Mouse (Mus musculus) small intestine, adult 2 months (tissue): ENCODE results near the gene Hyal1. TPM values are rescaled to one million over a fixed set of nuclear protein-coding genes. Genes with fewer than 3 reads are reported as not detected.
A peak's percentile ranks its signal among the peaks of the same experiment; 100 is the strongest.

Experiments used
- H3K27ac ChIP-seq: fragments of 200-500 bp; 2 replicates; pipeline ENCODE4 v1.5.1; 2012; ENCODE audit warnings: low read depth, low read length, control low read depth, inconsistent platforms; ENCODE audit not compliant: insufficient read depth
- H3K27me3 ChIP-seq: fragments of 200-500 bp; 2 replicates; pipeline ENCODE4 v1.6.1; 2012; ENCODE audit warnings: mild to moderate bottlenecking, moderate library complexity, low read length, inconsistent platforms; ENCODE audit not compliant: control insufficient read depth, insufficient read depth
- H3K36me3 ChIP-seq: fragments of 200-500 bp; 2 replicates; pipeline ENCODE4 v1.6.1; 2012; ENCODE audit warnings: mild to moderate bottlenecking, low read length, control low read depth, inconsistent platforms; ENCODE audit not compliant: control insufficient read depth, insufficient read depth
- H3K4me1 ChIP-seq: fragments of 200-500 bp; 2 replicates; pipeline ENCODE4 v1.6.1; 2012; ENCODE audit warnings: low read length, inconsistent platforms, mixed read lengths; ENCODE audit not compliant: control insufficient read depth, insufficient read depth, insufficient read length
- H3K4me3 ChIP-seq: fragments of 200-500 bp; 2 replicates; pipeline ENCODE4 v1.5.1; 2012; ENCODE audit warnings: low read depth, mild to moderate bottlenecking, control low read depth, inconsistent platforms, low read length, moderate library complexity
- CTCF ChIP-seq: fragments of 200-500 bp; IDR thresholded peaks from 2 replicates; pipeline ENCODE4 v1.5.1; 2012; ENCODE audit warnings: low read depth, mild to moderate bottlenecking, control low read depth, inconsistent platforms, low read length, moderate library complexity, mixed read lengths; ENCODE audit not compliant: insufficient replicate concordance, insufficient read length; ENCODE audit errors: extremely low read depth
- POLR2A ChIP-seq: fragments of 200-500 bp; IDR thresholded peaks from 2 replicates; pipeline ENCODE4 v1.6.1; 2012; ENCODE audit warnings: low read depth, mild to moderate bottlenecking, control low read depth, inconsistent platforms, low read length, moderate library complexity
- WGBS: fragments of 180-500 bp; shearing (Covaris S2); methylation state at CpG from one replicate; pipeline ENCODE4 v1.1.7; 2018; 5-methylcytosine and 5-hydroxymethylcytosine counted together
- polyA plus RNA-seq: library from polyadenylated mRNA; depleted of rRNA; stranded (reverse); fragments of >200 nt; gene quantifications from 2 replicates; pipeline ENCODE4 v1.2.3, GENCODE M21; 2012

Gene Hyal1
- polyA plus RNA-seq, 1 experiment, result 2.6 TPM

- peak overlapping the region; percentile 52; the same call in 1 of the 2 replicates for H3K27ac ChIP-seq
- TF ChIP-seq CTCF (peak; percentile 67; the same call in 1 of the 2 replicates), POLR2A (no peak)
- peaks cover 50% of the 10 kb centered on the region for H3K4me1 ChIP-seq
- peaks cover 22% of the 10 kb centered on the region for H3K36me3 ChIP-seq
- peak overlapping the region; percentile 9 for H3K4me3 ChIP-seq
- H3K27me3 ChIP-seq, result no peaks in the 10 kb centered on the region
- WGBS, result 66% methylated on average over 12 of the region's 12 CpGs
Observed at GRCm38 (mm10) chr9:107600745-107601144, 24.0 kb downstream of the Hyal1 start.

- TF ChIP-seq POLR2A, result no peak
- TF ChIP-seq CTCF, result no peak
- peak overlapping the region; percentile 52; the same call in 1 of the 2 replicates for H3K27ac ChIP-seq
- H3K4me1 ChIP-seq, result peaks cover 50% of the 10 kb centered on the region
- H3K36me3 ChIP-seq, result peaks cover 22% of the 10 kb centered on the region
- H3K27me3 ChIP-seq, result no peaks in the 10 kb centered on the region
- peak overlapping the region; percentile 9 for H3K4me3 ChIP-seq
- WGBS, result 80% methylated on average over 11 of the region's 11 CpGs
Observed at GRCm38 (mm10) chr9:107601275-107601674, 24.5 kb downstream of the Hyal1 start.

- Histone ChIP-seq H3K27ac (peak overlapping the region; percentile 15), H3K36me3 (peaks cover 22% of the 10 kb centered on the region), H3K4me3 (no peak overlapping the region), H3K4me1 (peaks cover 53% of the 10 kb centered on the region), H3K27me3 (no peaks in the 10 kb centered on the region)
- 4% methylated on average over 10 of the region's 10 CpGs for WGBS
- TF ChIP-seq CTCF (peak; percentile 99), POLR2A (no peak)
Observed at GRCm38 (mm10) chr9:107602068-107602648, 25.4 kb downstream of the Hyal1 start.

- H3K4me3 ChIP-seq, result no peak overlapping the region
- TF ChIP-seq CTCF (no peak), POLR2A (no peak)
- H3K27me3 ChIP-seq, result no peaks in the 10 kb centered on the region
- peaks cover 18% of the 10 kb centered on the region for H3K36me3 ChIP-seq
- peaks cover 57% of the 10 kb centered on the region for H3K4me1 ChIP-seq
- H3K27ac ChIP-seq, result no peak overlapping the region
- WGBS, result 25% methylated on average over 6 of the region's 6 CpGs
Observed at GRCm38 (mm10) chr9:107603251-107603650, 26.5 kb downstream of the Hyal1 start.

GRCm38 (mm10) chr9:107605041-107605661 lies 28.4 kb downstream of the Hyal1 start:
- Histone ChIP-seq H3K27me3 (no peaks in the 10 kb centered on the region), H3K27ac (peak overlapping the region; percentile 76), H3K4me1 (peaks cover 49% of the 10 kb centered on the region), H3K36me3 (peaks cover 9% of the 10 kb centered on the region; the same call in 1 of the 2 replicates), H3K4me3 (peak overlapping the region; percentile 75)
- WGBS, result 29% methylated on average over 23 of the region's 23 CpGs
- no peak for TF ChIP-seq CTCF
- no peak for TF ChIP-seq POLR2A

GRCm38 (mm10) chr9:107606591-107606990 lies 29.9 kb downstream of the Hyal1 start:
- 16% methylated on average over 9 of the region's 9 CpGs for WGBS
- H3K4me1 ChIP-seq, result peaks cover 46% of the 10 kb centered on the region
- 0 out of 2 replicates have a peak, but pooled peaks cover 5% of the 10 kb centered on the region for H3K36me3 ChIP-seq
- TF ChIP-seq POLR2A (peak; percentile 34; the same call in 1 of the 2 replicates), CTCF (no peak)
- H3K27ac ChIP-seq, result peak overlapping the region; percentile 63
- H3K4me3 ChIP-seq, result peak overlapping the region; percentile 39
- no peaks in the 10 kb centered on the region for H3K27me3 ChIP-seq

- Histone ChIP-seq H3K4me1 (peaks cover 47% of the 10 kb centered on the region), H3K27me3 (no peaks in the 10 kb centered on the region), H3K4me3 (peak overlapping the region; percentile 39), H3K36me3 (0 out of 2 replicates have a peak, but pooled peaks cover 5% of the 10 kb centered on the region), H3K27ac (peak overlapping the region; percentile 63)
- no peak for TF ChIP-seq CTCF
- no peak for TF ChIP-seq POLR2A
- WGBS, result 40% methylated on average over 2 of the region's 2 CpGs
Observed at GRCm38 (mm10) chr9:107607036-107607435, 30.3 kb downstream of the Hyal1 start.
